Mouse (Mus musculus) myocyte (in vitro differentiated cells): ENCODE measurements around the gene Ythdf2.

ENCODE experiments used
- CEBPB ChIP-seq: IDR thresholded peaks from 2 replicates; pipeline ENCODE4 v1.6.1; 2011; ENCODE audit warnings: mild to moderate bottlenecking, moderate library complexity; ENCODE audit not compliant: poor library complexity, insufficient read depth, severe bottlenecking
- E2F4 ChIP-seq: IDR thresholded peaks from one replicate; pipeline ENCODE4 v1.6.1; 2011; ENCODE audit warnings: mild to moderate bottlenecking, control low read depth, moderate library complexity; ENCODE audit not compliant: insufficient read depth
- MAX ChIP-seq: IDR thresholded peaks from one replicate; pipeline ENCODE4 v1.6.1; 2011; ENCODE audit warnings: low read depth, mild to moderate bottlenecking, control low read depth
- MYOG ChIP-seq, 3 experiments: IDR thresholded peaks; one replicate each; pipeline ENCODE4 v1.6.1; 2011; ENCODE audit warnings: control low read depth in 2 of 3, low read depth in 2 of 3, mild to moderate bottlenecking in 2 of 3; ENCODE audit not compliant: insufficient read length in 2 of 3, control insufficient read depth in 1 of 3, insufficient read depth in 1 of 3
- POLR2A ChIP-seq: IDR thresholded peaks from one replicate; pipeline ENCODE4 v1.6.1; 2011; ENCODE audit warnings: low read depth, mild to moderate bottlenecking, control low read depth, moderate library complexity; ENCODE audit not compliant: insufficient read length
- POLR2AphosphoS2 ChIP-seq: IDR thresholded peaks from one replicate; pipeline ENCODE4 v1.6.1; 2011; ENCODE audit warnings: low read depth, control low read depth; ENCODE audit not compliant: insufficient read length
- REST ChIP-seq: IDR thresholded peaks from one replicate; pipeline ENCODE4 v1.6.1; 2011; ENCODE audit warnings: mild to moderate bottlenecking, control low read depth, moderate library complexity; ENCODE audit not compliant: insufficient read depth, insufficient read length
- SRF ChIP-seq: IDR thresholded peaks from one replicate; pipeline ENCODE4 v1.6.1; 2011; ENCODE audit warnings: low read depth; ENCODE audit not compliant: control insufficient read depth, insufficient read length
- USF1 ChIP-seq: IDR thresholded peaks from one replicate; pipeline ENCODE4 v1.6.1; 2011; ENCODE audit warnings: low read depth, mild to moderate bottlenecking, control low read depth, moderate library complexity

DNA sequence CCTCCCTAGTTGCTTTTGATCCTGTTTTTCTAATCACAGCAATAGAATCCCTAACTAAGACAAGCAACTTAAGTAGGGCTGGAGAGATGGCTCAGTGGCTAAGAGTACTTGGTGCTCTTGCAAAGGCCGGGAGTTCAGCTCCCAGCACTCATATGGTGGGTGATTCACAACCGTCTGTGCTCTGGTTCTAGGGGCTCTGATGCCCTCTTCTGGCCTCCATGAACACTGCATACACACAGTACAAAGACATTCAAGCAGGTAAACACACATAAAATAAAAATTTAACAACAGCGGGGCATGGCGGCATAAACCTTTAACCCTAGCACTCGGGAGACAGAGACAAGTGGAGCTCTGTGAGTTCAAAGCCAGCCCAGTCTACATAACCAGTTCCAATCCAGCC lies 65.9 kb downstream of the Ythdf2 start:
- TF ChIP-seq POLR2A, result no peak
- no peak for TF ChIP-seq MAX
- no peak for TF ChIP-seq USF1
- no peak for TF ChIP-seq E2F4
- TF ChIP-seq POLR2AphosphoS2, result no peak
- TF ChIP-seq CEBPB, result no peak
- no peak for TF ChIP-seq SRF
- TF ChIP-seq REST, result no peak
- TF ChIP-seq MYOG (IDR thresholded peaks at IDR 0.05; ENCODE audit: control insufficient read depth in 1 of 3, insufficient read depth in 1 of 3, insufficient read length in 2 of 3, low read depth in 2 of 3), result no peak
